Mouse (Mus musculus) embryonic facial prominence, embryonic 11.5 days (tissue): ENCODE data around the gene Scn5a. TPM values are rescaled to one million over a fixed set of nuclear protein-coding genes. Genes with fewer than 3 reads are reported as not detected.

Experiments
- ATAC-seq: fragments of 200-750 bp; cut with Nextera tagmentation; replicated peaks from 2 replicates; pipeline ENCODE4 v1.8.0; 2017; ENCODE audit warnings: low read depth; ENCODE audit not compliant: insufficient number of reproducible peaks, low FRiP score, low TSS enrichment
- DNase-seq: peaks from one replicate; pipeline ENCODE4 v3.0.0-alpha.2; 2015; ENCODE audit warnings: low spot score
- H3K27ac ChIP-seq: fragments of 300-500 bp; sonication (generic); replicated peaks from 2 replicates; pipeline ENCODE4 v1.5.1; 2014; ENCODE audit warnings: mild to moderate bottlenecking, low read depth, low read length, control low read depth
- H3K27me3 ChIP-seq: fragments of 300-500 bp; sonication (generic); 2 replicates; pipeline ENCODE4 v1.6.1; 2014; ENCODE audit warnings: mild to moderate bottlenecking, low read length, moderate library complexity, mixed read lengths; ENCODE audit not compliant: control insufficient read depth, insufficient read depth
- H3K36me3 ChIP-seq: fragments of 300-500 bp; sonication (generic); replicated peaks from 2 replicates; pipeline ENCODE4 v1.6.1; 2014; ENCODE audit warnings: low read depth, mild to moderate bottlenecking, low read length, moderate library complexity, mixed read lengths; ENCODE audit not compliant: control insufficient read depth, insufficient read depth
- H3K4me1 ChIP-seq: fragments of 300-500 bp; sonication (generic); 2 replicates; pipeline ENCODE4 v1.6.1; 2014; ENCODE audit warnings: low read length, mixed read lengths; ENCODE audit not compliant: control insufficient read depth, insufficient read depth
- H3K4me2 ChIP-seq: fragments of 300-500 bp; sonication (generic); 2 replicates; pipeline ENCODE4 v1.6.1; 2014; ENCODE audit warnings: low read depth, mild to moderate bottlenecking, control low read depth, low read length, moderate library complexity
- H3K4me3 ChIP-seq: fragments of 300-500 bp; sonication (generic); 2 replicates; pipeline ENCODE4 v1.5.1; 2014; ENCODE audit warnings: low read depth, low read length, control low read depth
- H3K9ac ChIP-seq: fragments of 300-500 bp; sonication (generic); replicated peaks from 2 replicates; pipeline ENCODE4 v1.6.1; 2014; ENCODE audit warnings: mild to moderate bottlenecking, control low read depth, low read length
- H3K9me3 ChIP-seq: fragments of 300-500 bp; sonication (generic); replicated peaks from 2 replicates; pipeline ENCODE4 v1.6.1; 2016; ENCODE audit warnings: mild to moderate bottlenecking, low read length, inconsistent platforms, mixed read lengths; ENCODE audit not compliant: control insufficient read depth
- WGBS: fragments of 180-500 bp; shearing (Covaris S2); extraction: QIAGEN DNeasy Blood & Tissue Kit; methylation state at CpG from one replicate; pipeline ENCODE4 v1.1.7; 2014; 5-methylcytosine and 5-hydroxymethylcytosine counted together
- polyA plus RNA-seq: library from polyadenylated mRNA; unstranded; fragments of >200 nt; fragmentation: Nextera tagmentation; extraction: Ambion mirVana; gene quantifications from 2 replicates; pipeline ENCODE4 v1.2.1, GENCODE M21; 2014

The Scn5a gene
- polyA plus RNA-seq, 1 experiment from 2014 or later: 0.52 TPM

GRCm38 (mm10) chr9:119540726-119541125 is 38.1 kb downstream of the Scn5a start:
- Histone ChIP-seq H3K36me3 (no peaks in the 10 kb centered on the region), H3K27ac (no peak overlapping the region), H3K9me3 (no peaks in the 10 kb centered on the region), H3K9ac (no peak overlapping the region), H3K4me3 (no peak overlapping the region), H3K4me2 (no peak overlapping the region), H3K27me3 (no peaks in the 10 kb centered on the region; the same call in 1 of the 2 replicates), H3K4me1 (no peaks in the 10 kb centered on the region)
- ATAC-seq (no peak), DNase-seq (no peak)
- WGBS: 87% methylated on average over 9 of the region's 9 CpGs

DNA sequence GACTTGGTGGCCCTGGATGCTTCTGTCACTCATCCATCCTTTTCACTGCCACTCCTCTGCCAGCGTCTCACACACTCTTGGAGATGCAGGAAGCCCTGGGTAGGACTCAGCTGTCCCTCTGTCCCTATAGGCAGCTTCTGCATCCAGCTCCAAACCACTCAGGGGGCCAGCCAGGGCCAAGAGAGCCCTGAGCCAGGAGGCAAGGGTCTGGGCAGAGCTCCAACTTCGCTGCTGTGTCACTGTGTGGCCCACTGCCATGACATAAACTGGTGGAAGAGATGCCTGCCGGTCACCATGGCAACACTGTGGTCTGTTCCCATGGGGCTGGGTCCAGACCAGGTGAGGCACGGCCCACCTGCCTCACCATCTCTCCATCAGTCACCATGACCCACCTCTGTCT is 41.0 kb downstream of the Scn5a start:
- H3K9me3 ChIP-seq: no peaks in the 10 kb centered on the region
- ATAC-seq (no peak), DNase-seq (no peak)
- H3K27ac ChIP-seq: no peak overlapping the region
- H3K4me1 ChIP-seq: no peaks in the 10 kb centered on the region
- H3K27me3 ChIP-seq: no peaks in the 10 kb centered on the region
- no peak overlapping the region for H3K4me3 ChIP-seq
- no peaks in the 10 kb centered on the region for H3K36me3 ChIP-seq
- WGBS: 81% methylated on average over 4 of the region's 4 CpGs
- no peak overlapping the region for H3K9ac ChIP-seq
- no peak overlapping the region for H3K4me2 ChIP-seq

- peak; percentile 15 for DNase-seq
- H3K4me3 ChIP-seq: no peak overlapping the region
- H3K36me3 ChIP-seq: no peaks in the 10 kb centered on the region
- H3K4me1 ChIP-seq: no peaks in the 10 kb centered on the region; the same call in 1 of the 2 replicates
- H3K4me2 ChIP-seq: no peak overlapping the region
- no peak overlapping the region for H3K9ac ChIP-seq
- H3K9me3 ChIP-seq: no peaks in the 10 kb centered on the region
- no peak overlapping the region for H3K27ac ChIP-seq
- no peaks in the 10 kb centered on the region for H3K27me3 ChIP-seq
- 12% methylated on average over 10 of the region's 10 CpGs for WGBS
- no peak for ATAC-seq
Measured at GRCm38 (mm10) chr9:119531684-119532417, 47.0 kb downstream of the Scn5a start.

- WGBS: 88% methylated on average over 6 of the region's 6 CpGs
- DNase-seq: no peak
- H3K27me3 ChIP-seq: no peaks in the 10 kb centered on the region
Measured at GRCm38 (mm10) chr9:119524511-119524910, 54.3 kb downstream of the Scn5a start.

GRCm38 (mm10) chr9:119523301-119523700 is 55.5 kb downstream of the Scn5a start:
- Histone ChIP-seq H3K4me3 (no peak overlapping the region), H3K36me3 (no peaks in the 10 kb centered on the region), H3K4me1 (no peaks in the 10 kb centered on the region), H3K4me2 (no peak overlapping the region), H3K27me3 (no peaks in the 10 kb centered on the region), H3K9me3 (no peaks in the 10 kb centered on the region), H3K27ac (no peak overlapping the region), H3K9ac (no peak overlapping the region)
- DNase-seq: no peak
- ATAC-seq: no peak
- WGBS: 89% methylated on average over 8 of the region's 8 CpGs

More at GRCm38 (mm10) chr9:119524511-119524910, 54.3 kb downstream of the Scn5a start:
- ATAC-seq: no peak
- Histone ChIP-seq H3K9ac (no peak overlapping the region), H3K36me3 (no peaks in the 10 kb centered on the region), H3K9me3 (no peaks in the 10 kb centered on the region), H3K4me1 (no peaks in the 10 kb centered on the region), H3K4me2 (no peak overlapping the region), H3K4me3 (no peak overlapping the region), H3K27ac (no peak overlapping the region)

GRCm38 (mm10) chr9:119519116-119519515 is 59.7 kb downstream of the Scn5a start:
- no peak overlapping the region for H3K4me2 ChIP-seq
- no peak overlapping the region for H3K27ac ChIP-seq
- H3K4me1 ChIP-seq: no peaks in the 10 kb centered on the region
- ATAC-seq (no peak), DNase-seq (no peak)
- 0 out of 2 replicates have a peak overlapping the region, but pooled peaks have one; percentile 4 for H3K9ac ChIP-seq
- no peaks in the 10 kb centered on the region for H3K36me3 ChIP-seq
- H3K27me3 ChIP-seq: no peaks in the 10 kb centered on the region
- 51% methylated on average over 23 of the region's 23 CpGs for WGBS
- no peaks in the 10 kb centered on the region for H3K9me3 ChIP-seq
- H3K4me3 ChIP-seq: no peak overlapping the region

DNA sequence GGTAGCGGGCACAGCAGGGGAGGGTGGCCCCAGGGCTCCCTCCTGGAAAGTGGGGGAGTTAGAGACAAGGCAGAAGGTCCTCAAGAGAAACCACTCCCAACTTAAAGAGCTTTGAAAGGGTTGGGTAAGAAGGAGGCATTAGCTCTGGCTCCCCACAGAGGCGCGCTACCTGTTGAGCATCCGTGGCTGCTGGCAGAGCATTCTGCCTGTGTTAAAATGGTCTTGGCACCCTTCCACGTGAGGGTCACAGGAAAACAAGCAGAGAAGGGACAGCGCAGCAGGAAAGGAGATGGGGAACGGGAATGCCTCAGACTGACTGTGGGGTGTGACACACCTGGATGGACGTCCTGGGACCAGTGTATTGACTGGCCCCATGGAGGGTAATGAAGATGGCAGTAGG is 60.6 kb downstream of the Scn5a start:
- H3K4me2 ChIP-seq: no peak overlapping the region
- DNase-seq: no peak
- H3K27me3 ChIP-seq: no peaks in the 10 kb centered on the region
- no peak for ATAC-seq
- H3K9ac ChIP-seq: no peak overlapping the region
- H3K9me3 ChIP-seq: no peaks in the 10 kb centered on the region
- H3K36me3 ChIP-seq: no peaks in the 10 kb centered on the region
- H3K27ac ChIP-seq: no peak overlapping the region
- no peak overlapping the region for H3K4me3 ChIP-seq
- H3K4me1 ChIP-seq: no peaks in the 10 kb centered on the region
- 66% methylated on average over 8 of the region's 8 CpGs for WGBS

- Histone ChIP-seq H3K4me1 (no peaks in the 10 kb centered on the region), H3K4me2 (no peak overlapping the region), H3K9ac (no peak overlapping the region), H3K27ac (no peak overlapping the region), H3K9me3 (no peaks in the 10 kb centered on the region), H3K27me3 (no peaks in the 10 kb centered on the region), H3K4me3 (no peak overlapping the region), H3K36me3 (no peaks in the 10 kb centered on the region)
- ATAC-seq (no peak), DNase-seq (no peak)
- WGBS: 34% methylated on average over 20 of the region's 20 CpGs
Measured at GRCm38 (mm10) chr9:119517467-119517866, 61.3 kb downstream of the Scn5a start.
